Mouse (Mus musculus): Measurements from ENCODE around the gene Pim2. TPM values are rescaled to one million over a fixed set of nuclear protein-coding genes. Genes with fewer than 3 reads are reported as not detected.

The Pim2 gene
- 5.3 TPM for polyA plus RNA-seq (2014; fragmentation: Illumina TruSeq; extraction: RNeasy Lipid Tissue Mini Kit (QIAGEN cat#74804); ENCODE audit: low read depth, low replicate concordance)

GRCm38 (mm10) chrX:7878007-7878419 lies at the start of gene Pim2:
Gene Pim2 (plus strand): TSS chrX:7878262.

DNA sequence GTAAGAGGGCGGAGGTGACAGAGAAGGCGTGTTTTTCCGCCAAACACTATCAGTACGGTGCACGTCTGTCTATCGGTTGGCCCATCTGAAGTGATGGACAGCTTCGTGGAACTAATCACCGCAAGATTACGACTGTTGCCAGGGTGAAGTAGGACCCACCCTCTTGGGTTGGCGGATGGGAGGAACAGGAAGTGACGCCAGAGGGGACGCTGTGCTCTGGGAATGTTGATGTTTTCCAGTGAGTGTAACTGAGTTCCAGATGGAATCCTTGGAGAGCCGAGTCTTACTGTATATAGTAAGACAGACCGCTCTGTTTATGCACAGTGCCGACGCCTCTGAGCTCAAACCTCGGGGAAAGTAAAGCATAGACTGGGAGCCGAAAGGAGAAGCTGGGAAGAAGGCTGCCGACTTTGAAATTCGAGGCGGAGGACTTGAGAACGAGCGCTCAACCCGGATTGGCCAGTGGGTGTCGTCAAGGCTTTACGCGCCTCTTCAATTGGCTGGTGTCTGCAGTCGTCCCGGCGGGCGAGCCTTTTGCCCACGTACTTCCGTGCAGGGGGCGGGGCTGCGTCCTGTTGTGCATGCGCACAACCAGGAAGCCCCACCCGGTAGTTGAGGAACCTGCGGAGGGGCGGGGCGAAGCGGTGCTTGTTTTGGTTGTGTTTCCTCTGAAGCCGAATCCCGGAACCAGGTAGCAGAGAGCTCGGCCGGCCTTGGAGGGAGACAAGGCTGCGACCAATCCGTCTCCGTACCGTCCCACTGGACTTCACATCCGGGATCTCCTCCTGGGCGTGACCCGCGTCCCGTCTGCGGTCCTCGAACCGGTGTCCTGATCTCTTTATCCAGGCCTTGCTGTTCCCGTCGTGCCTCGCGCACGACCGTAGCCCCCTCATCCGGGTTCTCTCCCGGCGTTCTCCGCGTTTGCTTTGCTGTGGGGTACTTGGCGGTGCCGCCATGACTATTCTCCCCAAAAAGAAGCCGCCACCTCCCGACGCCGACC lies 36.6 kb upstream of the Pim2 start, which contains the start of gene Otud5:
Gene Otud5 (plus strand): TSS at position 202 of the 1,000 bp plus-strand sequence.

DNA sequence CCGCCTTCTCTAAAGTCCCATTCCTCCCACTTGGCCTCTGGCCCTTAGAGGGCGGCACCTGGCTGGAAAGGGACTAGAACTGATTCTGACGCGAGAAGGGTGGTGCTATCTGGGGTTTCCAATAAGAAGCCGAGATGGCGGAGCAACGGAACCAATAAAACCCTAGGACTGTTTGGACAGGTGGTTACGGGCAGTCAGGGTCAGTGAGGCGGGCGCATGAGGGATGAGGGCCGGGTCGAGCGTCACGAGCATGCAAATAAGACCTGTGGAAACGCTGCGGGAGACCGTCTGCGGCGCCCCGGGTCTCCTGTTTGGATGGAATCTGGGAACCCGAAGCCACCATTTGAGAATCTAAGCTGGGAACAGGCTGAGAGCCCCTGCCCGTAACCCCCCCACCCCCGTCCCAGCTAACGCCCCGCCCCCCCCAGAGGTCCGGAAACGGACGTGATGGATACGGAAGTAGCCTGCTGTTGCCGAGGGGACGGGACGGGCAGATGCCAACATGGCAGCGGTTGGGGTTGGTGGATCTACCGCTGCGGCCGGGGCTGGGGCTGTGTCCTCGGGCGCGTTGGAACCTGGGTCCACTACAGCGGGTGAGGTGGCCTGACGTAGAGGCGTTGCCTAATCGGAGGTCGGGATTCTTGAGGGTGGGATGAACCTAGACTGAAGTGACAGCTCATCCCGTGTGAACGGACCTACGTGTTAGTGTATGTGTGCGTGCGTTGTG lies 5.9 kb downstream of the Pim2 start, which contains the start of gene Slc35a2:
Gene Slc35a2 (plus strand): TSS at position 188 of the 727 bp plus-strand sequence.

GRCm38 (mm10) chrX:7898880-7899874 lies 21.1 kb downstream of the Pim2 start, which contains the start of the genes Pqbp1 and Timm17b:
Gene Pqbp1 (minus strand): TSS chrX:7899269.
Gene Timm17b (plus strand): TSS chrX:7899357.

GRCm38 (mm10) chrX:7907735-7908134 lies 29.7 kb downstream of the Pim2 start, which contains the start of gene Gm10491:
Gene Gm10491 (minus strand): TSS chrX:7907835.

GRCm38 (mm10) chrX:7909242-7909641 lies 31.2 kb downstream of the Pim2 start, which contains the start of gene Gm10490:
Gene Gm10490 (plus strand): TSS chrX:7909542.

DNA sequence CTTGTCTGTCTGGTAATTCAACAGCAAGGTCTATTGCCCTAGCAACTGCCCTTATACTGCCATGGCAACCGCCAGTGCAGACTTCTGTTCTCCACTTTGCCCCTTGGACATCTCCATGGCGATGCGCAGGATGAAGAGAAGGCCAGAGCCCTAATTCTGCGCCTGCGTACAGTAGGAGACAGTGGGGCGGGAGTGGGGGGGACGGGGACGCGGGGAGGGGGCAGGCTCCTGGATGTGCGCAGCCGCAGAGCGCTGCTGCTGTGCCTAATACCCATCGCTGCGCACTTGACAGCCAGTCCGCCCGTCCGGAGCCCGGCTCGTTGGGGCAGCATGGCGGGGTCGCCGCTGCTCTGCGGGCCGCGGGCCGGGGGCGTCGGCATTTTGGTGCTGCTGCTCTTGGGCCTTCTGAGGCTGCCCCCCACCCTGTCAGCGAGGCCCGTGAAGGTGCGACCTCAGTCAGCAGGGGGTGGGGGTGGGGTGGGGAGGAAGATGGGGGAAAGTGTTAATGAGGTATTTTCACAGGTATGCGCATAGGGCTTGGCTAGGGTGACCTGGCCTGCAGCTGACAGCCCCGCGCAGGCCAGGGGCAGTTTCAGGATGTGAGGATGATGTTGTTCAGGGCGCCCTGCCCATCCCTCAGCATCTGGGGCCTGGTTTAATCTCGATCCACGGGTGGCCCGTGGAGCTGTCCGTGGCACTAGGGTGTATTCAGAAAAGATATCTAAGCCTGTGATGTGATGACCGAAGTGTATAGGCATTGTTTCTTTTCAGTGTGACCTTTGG lies 41.7 kb downstream of the Pim2 start, which contains the start of gene Pcsk1n:
Gene Pcsk1n (plus strand): TSS at position 222 of the 783 bp plus-strand sequence.

DNA sequence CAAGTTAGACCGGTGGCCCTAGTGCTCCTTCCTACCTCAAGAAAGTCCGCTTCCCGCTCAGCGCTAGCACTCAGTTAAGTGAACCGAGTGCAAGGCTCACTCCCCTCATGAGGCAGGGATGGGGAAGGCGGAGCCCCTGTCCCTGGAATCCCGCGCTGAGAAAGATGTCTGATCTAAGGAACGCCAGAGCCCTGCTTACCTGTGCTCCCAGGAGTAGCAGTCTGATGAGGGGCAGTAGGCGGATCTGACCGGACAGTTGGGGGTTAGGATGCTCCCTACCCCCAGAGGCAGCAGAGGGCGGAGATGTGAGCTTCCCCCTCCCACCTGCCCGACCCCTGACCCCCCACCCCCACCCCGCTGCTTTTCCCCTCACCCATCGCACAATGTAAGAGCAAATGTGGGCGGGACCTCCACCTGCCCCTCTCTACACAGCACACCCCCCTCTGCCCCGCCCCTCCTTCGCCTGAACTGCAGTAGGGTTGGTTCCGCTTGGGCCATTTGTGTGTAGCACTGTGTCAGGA lies 50.3 kb downstream of the Pim2 start, which contains the start of gene Eras:
Gene Eras (minus strand): TSS at position 338 of the 521 bp plus-strand sequence.

Other genes starting within 250 kb of the Pim2 start
- 2.7 TPM for gene Syp, start 239.8 kb upstream of the Pim2 start, polyA plus RNA-seq (2014; fragmentation: Illumina TruSeq; extraction: RNeasy Lipid Tissue Mini Kit (QIAGEN cat#74804); ENCODE audit: low read depth, low replicate concordance)
- 2.5 TPM for gene Prickle3, start 221.0 kb upstream of the Pim2 start, polyA plus RNA-seq (2014; fragmentation: Illumina TruSeq; extraction: RNeasy Lipid Tissue Mini Kit (QIAGEN cat#74804); ENCODE audit: low read depth, low replicate concordance)
- gene Plp2, start 206.9 kb upstream of the Pim2 start, polyA plus RNA-seq (2014; fragmentation: Illumina TruSeq; extraction: RNeasy Lipid Tissue Mini Kit (QIAGEN cat#74804); ENCODE audit: low read depth, low replicate concordance): 24.5 TPM
- 4.0 TPM for gene Magix, start 197.0 kb upstream of the Pim2 start, polyA plus RNA-seq (2014; fragmentation: Illumina TruSeq; extraction: RNeasy Lipid Tissue Mini Kit (QIAGEN cat#74804); ENCODE audit: low read depth, low replicate concordance)
- 39.1 TPM for gene Gpkow, start 181.1 kb upstream of the Pim2 start, polyA plus RNA-seq (2014; fragmentation: Illumina TruSeq; extraction: RNeasy Lipid Tissue Mini Kit (QIAGEN cat#74804); ENCODE audit: low read depth, low replicate concordance)
- gene Wdr45, start 163.9 kb upstream of the Pim2 start, polyA plus RNA-seq (2014; fragmentation: Illumina TruSeq; extraction: RNeasy Lipid Tissue Mini Kit (QIAGEN cat#74804); ENCODE audit: low read depth, low replicate concordance): 9.5 TPM
- gene Gm45208, start 156.0 kb upstream of the Pim2 start, polyA plus RNA-seq (2014; fragmentation: Illumina TruSeq; extraction: RNeasy Lipid Tissue Mini Kit (QIAGEN cat#74804); ENCODE audit: low read depth, low replicate concordance): not detected
- gene Praf2, start 149.8 kb upstream of the Pim2 start, polyA plus RNA-seq (2014; fragmentation: Illumina TruSeq; extraction: RNeasy Lipid Tissue Mini Kit (QIAGEN cat#74804); ENCODE audit: low read depth, low replicate concordance): 13.1 TPM
- 2.9 TPM for gene Ccdc120, start 127.4 kb upstream of the Pim2 start, polyA plus RNA-seq (2014; fragmentation: Illumina TruSeq; extraction: RNeasy Lipid Tissue Mini Kit (QIAGEN cat#74804); ENCODE audit: low read depth, low replicate concordance)
- gene Tfe3, start 115.7 kb upstream of the Pim2 start, polyA plus RNA-seq (2014; fragmentation: Illumina TruSeq; extraction: RNeasy Lipid Tissue Mini Kit (QIAGEN cat#74804); ENCODE audit: low read depth, low replicate concordance): 4.9 TPM
- 15.7 TPM for gene Gripap1, start 88.5 kb upstream of the Pim2 start, polyA plus RNA-seq (2014; fragmentation: Illumina TruSeq; extraction: RNeasy Lipid Tissue Mini Kit (QIAGEN cat#74804); ENCODE audit: low read depth, low replicate concordance)
- not detected for gene Kcnd1, start 56.0 kb upstream of the Pim2 start, polyA plus RNA-seq (2014; fragmentation: Illumina TruSeq; extraction: RNeasy Lipid Tissue Mini Kit (QIAGEN cat#74804); ENCODE audit: low read depth, low replicate concordance)
- gene Otud5, start 36.9 kb upstream of the Pim2 start, polyA plus RNA-seq (2014; fragmentation: Illumina TruSeq; extraction: RNeasy Lipid Tissue Mini Kit (QIAGEN cat#74804); ENCODE audit: low read depth, low replicate concordance): 22.2 TPM
- gene Slc35a2, start 5.8 kb downstream of the Pim2 start, polyA plus RNA-seq (2014; fragmentation: Illumina TruSeq; extraction: RNeasy Lipid Tissue Mini Kit (QIAGEN cat#74804); ENCODE audit: low read depth, low replicate concordance): 6.8 TPM
- gene Pqbp1, start 21.0 kb downstream of the Pim2 start, polyA plus RNA-seq (2014; fragmentation: Illumina TruSeq; extraction: RNeasy Lipid Tissue Mini Kit (QIAGEN cat#74804); ENCODE audit: low read depth, low replicate concordance): 13.5 TPM
- 3.1 TPM for gene Timm17b, start 21.1 kb downstream of the Pim2 start, polyA plus RNA-seq (2014; fragmentation: Illumina TruSeq; extraction: RNeasy Lipid Tissue Mini Kit (QIAGEN cat#74804); ENCODE audit: low read depth, low replicate concordance)
- not detected for gene Gm10491, start 29.6 kb downstream of the Pim2 start, polyA plus RNA-seq (2014; fragmentation: Illumina TruSeq; extraction: RNeasy Lipid Tissue Mini Kit (QIAGEN cat#74804); ENCODE audit: low read depth, low replicate concordance)
- gene Gm10490, start 31.3 kb downstream of the Pim2 start, polyA plus RNA-seq (2014; fragmentation: Illumina TruSeq; extraction: RNeasy Lipid Tissue Mini Kit (QIAGEN cat#74804); ENCODE audit: low read depth, low replicate concordance): not detected
- gene Pcsk1n, start 41.6 kb downstream of the Pim2 start, polyA plus RNA-seq (2014; fragmentation: Illumina TruSeq; extraction: RNeasy Lipid Tissue Mini Kit (QIAGEN cat#74804); ENCODE audit: low read depth, low replicate concordance): not detected
- not detected for gene Eras, start 50.3 kb downstream of the Pim2 start, polyA plus RNA-seq (2014; fragmentation: Illumina TruSeq; extraction: RNeasy Lipid Tissue Mini Kit (QIAGEN cat#74804); ENCODE audit: low read depth, low replicate concordance)
- gene Hdac6, start 69.6 kb downstream of the Pim2 start, polyA plus RNA-seq (2014; fragmentation: Illumina TruSeq; extraction: RNeasy Lipid Tissue Mini Kit (QIAGEN cat#74804); ENCODE audit: low read depth, low replicate concordance): 6.0 TPM
- gene Gata1, start 99.8 kb downstream of the Pim2 start, polyA plus RNA-seq (2014; fragmentation: Illumina TruSeq; extraction: RNeasy Lipid Tissue Mini Kit (QIAGEN cat#74804); ENCODE audit: low read depth, low replicate concordance): not detected
- 255 TPM for gene Glod5, start 140.2 kb downstream of the Pim2 start, polyA plus RNA-seq (2014; fragmentation: Illumina TruSeq; extraction: RNeasy Lipid Tissue Mini Kit (QIAGEN cat#74804); ENCODE audit: low read depth, low replicate concordance)
- gene Suv39h1, start 196.5 kb downstream of the Pim2 start, polyA plus RNA-seq (2014; fragmentation: Illumina TruSeq; extraction: RNeasy Lipid Tissue Mini Kit (QIAGEN cat#74804); ENCODE audit: low read depth, low replicate concordance): 5.7 TPM
- 0.28 TPM for gene Was, start 212.2 kb downstream of the Pim2 start, polyA plus RNA-seq (2014; fragmentation: Illumina TruSeq; extraction: RNeasy Lipid Tissue Mini Kit (QIAGEN cat#74804); ENCODE audit: low read depth, low replicate concordance)

Data from kidney, adult 10 weeks (tissue).